Mouse (Mus musculus): ENCODE data around the gene Gjc1. TPM values are rescaled to one million over a fixed set of nuclear protein-coding genes. Genes with fewer than 3 reads are reported as not detected.

Gene Gjc1
- total RNA-seq, 1 experiment: 74.8 TPM

GRCm38 (mm10) chr11:102754416-102754815 is 65.1 kb downstream of the Gjc1 start:
- Histone ChIP-seq H3K9me3 (ENCODE audit: control insufficient read depth, insufficient read depth, low read depth, low read length) (no peaks in the 10 kb centered on the region), H3K27ac (ENCODE audit: insufficient read depth, low read depth, low read length, poor library complexity, severe bottlenecking) (no peak overlapping the region), H3K4me1 (ENCODE audit: control insufficient read depth in 2 of 2, insufficient read depth in 2 of 2, low read length in 2 of 2, poor library complexity in 1 of 2) (peaks cover 0 to 7% of the 10 kb centered on the region in 2 experiments; a peak in 1 of 4 replicates), H3K9ac (ENCODE audit: insufficient read depth, low read depth, low read length, poor library complexity, severe bottlenecking) (no peak overlapping the region), H3K4me3 (ENCODE audit: insufficient read depth in 1 of 2, low read depth in 1 of 2, low read length in 2 of 2, poor library complexity in 1 of 2, severe bottlenecking in 1 of 2) (no peak overlapping the region), H3K36me3 (ENCODE audit: control insufficient read depth, insufficient read depth, low read length, poor library complexity, severe bottlenecking) (no peaks in the 10 kb centered on the region)
- in situ Hi-C loops (cut with MboI; ENCODE audit: low sequenced_read_pairs in 2 of 2, unreplicated experiment in 2 of 2): no loop called here
- no peak for DNase-seq (ENCODE audit: low read depth, low spot score)
- TF ChIP-seq ZNF384 (IDR thresholded peaks at IDR 0.05; ENCODE audit: low read depth, low read length) (no peak), CHD2 (IDR thresholded peaks at IDR 0.05; ENCODE audit: low read depth, low read length) (no peak), HCFC1 (IDR thresholded peaks at IDR 0.05; ENCODE audit: borderline replicate concordance, insufficient read depth, low read length) (no peak), MAFK (IDR thresholded peaks at IDR 0.05; ENCODE audit: insufficient read depth, low read depth, low read length) (no peak), ZC3H11A (IDR thresholded peaks at IDR 0.05; ENCODE audit: borderline replicate concordance, low read depth, low read length) (no peak)

- TF ChIP-seq ZNF384 (IDR thresholded peaks at IDR 0.05; ENCODE audit: low read depth, low read length) (no peak), MAFK (IDR thresholded peaks at IDR 0.05; ENCODE audit: insufficient read depth, low read depth, low read length) (no peak), CHD2 (IDR thresholded peaks at IDR 0.05; ENCODE audit: low read depth, low read length) (no peak), ZC3H11A (IDR thresholded peaks at IDR 0.05; ENCODE audit: borderline replicate concordance, low read depth, low read length) (no peak), HCFC1 (IDR thresholded peaks at IDR 0.05; ENCODE audit: borderline replicate concordance, insufficient read depth, low read length) (no peak)
- Histone ChIP-seq H3K36me3 (ENCODE audit: control insufficient read depth, insufficient read depth, low read length, poor library complexity, severe bottlenecking) (no peaks in the 10 kb centered on the region), H3K4me1 (ENCODE audit: control insufficient read depth in 2 of 2, insufficient read depth in 2 of 2, low read length in 2 of 2, poor library complexity in 1 of 2) (peaks cover 0 to 7% of the 10 kb centered on the region in 2 experiments; a peak in 1 of 4 replicates), H3K27ac (ENCODE audit: insufficient read depth, low read depth, low read length, poor library complexity, severe bottlenecking) (no peak overlapping the region), H3K4me3 (ENCODE audit: insufficient read depth in 1 of 2, low read depth in 1 of 2, low read length in 2 of 2, poor library complexity in 1 of 2, severe bottlenecking in 1 of 2) (no peak overlapping the region), H3K9me3 (ENCODE audit: control insufficient read depth, insufficient read depth, low read depth, low read length) (no peaks in the 10 kb centered on the region), H3K9ac (ENCODE audit: insufficient read depth, low read depth, low read length, poor library complexity, severe bottlenecking) (no peak overlapping the region)
- in situ Hi-C loops (cut with MboI; ENCODE audit: low sequenced_read_pairs in 2 of 2, unreplicated experiment in 2 of 2): no loop called here
- no peak for DNase-seq (ENCODE audit: low read depth, low spot score)
These were observed 65.7 kb downstream of the Gjc1 start for GRCm38 (mm10) chr11:102753591-102754324.

- Histone ChIP-seq H3K4me3 (ENCODE audit: insufficient read depth in 1 of 2, low read depth in 1 of 2, low read length in 2 of 2, poor library complexity in 1 of 2, severe bottlenecking in 1 of 2) (no peak overlapping the region), H3K36me3 (ENCODE audit: control insufficient read depth, insufficient read depth, low read length, poor library complexity, severe bottlenecking) (no peaks in the 10 kb centered on the region), H3K4me1 (ENCODE audit: control insufficient read depth in 2 of 2, insufficient read depth in 2 of 2, low read length in 2 of 2, poor library complexity in 1 of 2) (peaks cover 0 to 7% of the 10 kb centered on the region in 2 experiments; a peak in 1 of 4 replicates), H3K9ac (ENCODE audit: insufficient read depth, low read depth, low read length, poor library complexity, severe bottlenecking) (no peak overlapping the region), H3K9me3 (ENCODE audit: control insufficient read depth, insufficient read depth, low read depth, low read length) (no peaks in the 10 kb centered on the region), H3K27ac (ENCODE audit: insufficient read depth, low read depth, low read length, poor library complexity, severe bottlenecking) (no peak overlapping the region)
- in situ Hi-C loops (cut with MboI; ENCODE audit: low sequenced_read_pairs in 2 of 2, unreplicated experiment in 2 of 2): no loop called here
- DNase-seq (ENCODE audit: low read depth, low spot score): no peak
- no peak for TF ChIP-seq ZC3H11A (IDR thresholded peaks at IDR 0.05; ENCODE audit: borderline replicate concordance, low read depth, low read length)
These were observed 66.5 kb downstream of the Gjc1 start for GRCm38 (mm10) chr11:102752896-102753590.

DNA sequence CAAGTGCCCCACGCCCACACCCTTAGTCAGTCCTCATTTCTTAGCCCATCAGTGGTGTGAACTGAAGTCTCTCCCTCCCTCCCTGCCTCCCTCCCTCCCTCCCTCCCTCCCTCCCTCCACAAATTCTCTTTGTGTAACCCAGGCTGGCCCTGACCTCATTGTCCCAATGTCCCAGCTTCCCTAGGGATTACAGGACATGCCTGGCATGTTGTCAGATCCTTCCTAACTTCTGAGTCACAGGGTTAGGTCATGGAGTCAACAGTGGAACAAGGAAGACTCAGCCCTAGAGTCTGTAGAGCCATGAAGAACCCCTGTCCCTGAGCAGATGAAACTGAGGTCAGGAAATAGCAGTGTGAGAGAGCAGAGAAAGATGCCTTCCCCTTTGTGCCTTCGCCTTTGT is 69.8 kb downstream of the Gjc1 start:
- no peak for DNase-seq (ENCODE audit: low read depth, low spot score)
- Histone ChIP-seq H3K4me1 (ENCODE audit: control insufficient read depth in 2 of 2, insufficient read depth in 2 of 2, low read length in 2 of 2, poor library complexity in 1 of 2) (peaks cover 0 to 9% of the 10 kb centered on the region in 2 experiments; a peak in 1 of 4 replicates), H3K4me3 (ENCODE audit: insufficient read depth in 1 of 2, low read depth in 1 of 2, low read length in 2 of 2, poor library complexity in 1 of 2, severe bottlenecking in 1 of 2) (no peak overlapping the region), H3K36me3 (ENCODE audit: control insufficient read depth, insufficient read depth, low read length, poor library complexity, severe bottlenecking) (no peaks in the 10 kb centered on the region), H3K9ac (ENCODE audit: insufficient read depth, low read depth, low read length, poor library complexity, severe bottlenecking) (no peak overlapping the region), H3K9me3 (ENCODE audit: control insufficient read depth, insufficient read depth, low read depth, low read length) (no peaks in the 10 kb centered on the region), H3K27ac (ENCODE audit: insufficient read depth, low read depth, low read length, poor library complexity, severe bottlenecking) (no peak overlapping the region)
- in situ Hi-C loops (cut with MboI; ENCODE audit: low sequenced_read_pairs in 2 of 2, unreplicated experiment in 2 of 2): no loop called here
- TF ChIP-seq ZC3H11A (IDR thresholded peaks at IDR 0.05; ENCODE audit: borderline replicate concordance, low read depth, low read length) (no peak), MAFK (IDR thresholded peaks at IDR 0.05; ENCODE audit: insufficient read depth, low read depth, low read length) (no peak)

Other genes starting within 250 kb of the Gjc1 start
- gene Gm11627, start 240.2 kb downstream of the Gjc1 start, total RNA-seq (2012; rRNA removed): 5.2 and 7.5 TPM in 2 replicates
- gene Fzd2, start 215.3 kb downstream of the Gjc1 start, total RNA-seq (2012; rRNA removed): 26.4 and 27.9 TPM in 2 replicates
- 9.0 and 9.8 TPM in 2 replicates for gene Meioc, start 156.0 kb downstream of the Gjc1 start, total RNA-seq (2012; rRNA removed)
- gene Ccdc43, start 121.9 kb downstream of the Gjc1 start, total RNA-seq (2012; rRNA removed): 40.5 and 53.7 TPM in 2 replicates
- 1.7 and 2.5 TPM in 2 replicates for gene Adam11, start 58.3 kb downstream of the Gjc1 start, total RNA-seq (2012; rRNA removed)
- 1.0 TPM in 1 of 2 replicates, not detected in the other for gene Higd1b, start 16.1 kb upstream of the Gjc1 start, total RNA-seq (2012; rRNA removed)
- gene Eftud2, start 61.3 kb upstream of the Gjc1 start, total RNA-seq (2012; rRNA removed): 161 and 198 TPM in 2 replicates
- 0.48 and 1.1 TPM in 2 replicates for gene Ccdc103, start 61.5 kb upstream of the Gjc1 start, total RNA-seq (2012; rRNA removed)
- gene Fam187a, start 65.5 kb upstream of the Gjc1 start, total RNA-seq (2012; rRNA removed): not detected in 2 replicates
- gene Gfap, start 81.2 kb upstream of the Gjc1 start, total RNA-seq (2012; rRNA removed): 0.36 and 0.42 TPM in 2 replicates
- gene Kif18b, start 105.4 kb upstream of the Gjc1 start, total RNA-seq (2012; rRNA removed): 38.4 and 51.0 TPM in 2 replicates
- gene C1ql1, start 127.0 kb upstream of the Gjc1 start, total RNA-seq (2012; rRNA removed): 3.3 and 3.7 TPM in 2 replicates
- gene Nmt1, start 208.5 kb upstream of the Gjc1 start, total RNA-seq (2012; rRNA removed): 57.1 and 61.0 TPM in 2 replicates
- 32.1 and 43.7 TPM in 2 replicates for gene Dcakd, start 208.6 kb upstream of the Gjc1 start, total RNA-seq (2012; rRNA removed)

Data from ES-E14 (cell line).